18 mouse cellular contexts compared by ENCODE assay signal in the genomic region with DNA sequence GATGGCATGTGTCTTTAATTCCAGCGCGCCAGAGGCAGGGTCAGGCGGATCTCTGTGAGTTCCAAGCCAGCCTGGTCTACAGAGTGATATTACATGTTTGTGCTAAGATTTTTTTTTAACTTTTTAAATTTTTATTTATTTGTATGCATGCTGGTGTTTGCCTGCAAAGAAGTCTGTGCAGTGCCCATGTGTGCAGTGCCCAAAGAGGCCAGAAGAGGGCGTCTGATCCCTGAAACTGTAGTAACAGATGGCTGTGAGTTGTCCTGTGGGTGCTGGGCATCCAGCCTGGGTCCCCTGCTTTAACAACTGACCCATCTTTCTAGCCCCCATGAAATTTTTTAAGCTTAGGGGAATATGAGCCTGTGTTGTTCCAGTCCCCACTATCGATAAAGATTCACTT. TPM values are rescaled to one million over a fixed set of nuclear protein-coding genes. Genes with fewer than 3 reads are reported as not detected.
DNase-seq lines count a peak whose midpoint lies in the region; ATAC-seq and TF ChIP-seq lines count a peak whose summit lies in the region.
"Had no signal": no experiment of that assay in that cellular context is flagged by ENCODE, and none has a peak within 500 bp of the region (broad histone marks: within the 10 kb centered on the region; RNA-seq: fewer than 3 reads in every experiment).

No protein-coding gene starts in this region.

- no peak for TF ChIP-seq EP300 in lung, postnatal 0 days (IDR thresholded peaks at IDR 0.05)

- no peak for DNase-seq in kidney, adult 2 months
- DNase-seq in kidney, adult 9 months = no peak
- no peak for DNase-seq in lung, postnatal 0 days (ENCODE audit: low spot score)
- no peak for DNase-seq in lung, postnatal 4 days
- peak; percentile 53 for DNase-seq in ES-CJ7 (ENCODE audit: low read depth, low spot score)
- DNase-seq in induced T-regulatory cell, adult 2 months (ENCODE audit: low read depth) = peak; percentile 18
- no peak for DNase-seq in T-cell, adult 2 months (ENCODE audit: low spot score)
- DNase-seq in kidney, postnatal 10 days = no peak
- DNase-seq: cerebellum, adult 11 months; heart, postnatal 36 days; right cerebral cortex, postnatal 25 days; thymus, adult 2 months had no signal

- no peak for ATAC-seq in lung, postnatal 0 days
- ATAC-seq: hindbrain, embryonic 16.5 days had no signal

- TF ChIP-seq CTCF in kidney, adult 2 months (conservative IDR thresholded peaks at IDR 0.05; ENCODE audit: insufficient read depth, insufficient read length, low read depth, low read length) = peak; percentile 32
- peak; percentile 22 for TF ChIP-seq CTCF in lung, postnatal 0 days (IDR thresholded peaks at IDR 0.05)

- no peaks in the 10 kb centered on the region for H3K9me3 ChIP-seq in lung, postnatal 0 days (ENCODE audit: low read length)
- H3K9me3 ChIP-seq: forebrain, embryonic 12.5 days; limb, embryonic 10.5 days had no signal

- no peak overlapping the region for H3K4me2 ChIP-seq in lung, postnatal 0 days (replicated peaks; ENCODE audit: low read depth, low read length)
- H3K4me2 ChIP-seq: forebrain, embryonic 12.5 days; heart, embryonic 13.5 days; midbrain, embryonic 11.5 days had no signal

- 88% methylated on average over 5 of the region's 5 CpGs for WGBS in kidney, adult 2 months
- WGBS in lung, postnatal 0 days = 92% methylated on average over 5 of the region's 5 CpGs

- peaks cover 14% of the 10 kb centered on the region for H3K4me1 ChIP-seq in kidney, adult 2 months (ENCODE audit: control insufficient read depth, insufficient read depth, low read length)
- H3K4me1 ChIP-seq in lung, postnatal 0 days (ENCODE audit: insufficient read depth, low read depth, low read length) = no peaks in the 10 kb centered on the region
- H3K4me1 ChIP-seq: forebrain, embryonic 12.5 days had no signal

- no peaks in the 10 kb centered on the region for H3K27me3 ChIP-seq in kidney, adult 2 months (replicated peaks; ENCODE audit: control insufficient read depth, insufficient read depth, low read length)
- H3K27me3 ChIP-seq in lung, postnatal 0 days (replicated peaks; ENCODE audit: insufficient read depth, low read length) = no peaks in the 10 kb centered on the region
- H3K27me3 ChIP-seq: forebrain, embryonic 12.5 days; heart, embryonic 13.5 days had no signal

- no peak overlapping the region for H3K4me3 ChIP-seq in kidney, adult 2 months (ENCODE audit: insufficient read depth, low read depth, low read length)
- H3K4me3 ChIP-seq in lung, postnatal 0 days (ENCODE audit: low read depth, low read length) = no peak overlapping the region
- H3K4me3 ChIP-seq: forebrain, embryonic 12.5 days; heart, embryonic 13.5 days; limb, embryonic 10.5 days had no signal

- H3K27ac ChIP-seq in kidney, adult 2 months (ENCODE audit: insufficient read depth, low read depth, low read length) = no peak overlapping the region
- no peak overlapping the region for H3K27ac ChIP-seq in lung, postnatal 0 days (ENCODE audit: low read length)
- H3K27ac ChIP-seq: forebrain, embryonic 12.5 days; heart, embryonic 13.5 days; limb, embryonic 10.5 days; macrophage had no signal

- H3K36me3 ChIP-seq in kidney, adult 2 months (ENCODE audit: control insufficient read depth, insufficient read depth, low read length) = no peaks in the 10 kb centered on the region
- no peaks in the 10 kb centered on the region for H3K36me3 ChIP-seq in lung, postnatal 0 days (ENCODE audit: insufficient read depth, low read length)
- H3K36me3 ChIP-seq: forebrain, embryonic 12.5 days; heart, embryonic 13.5 days; limb, embryonic 10.5 days had no signal

- no peak overlapping the region for H3K9ac ChIP-seq in lung, postnatal 0 days (replicated peaks; ENCODE audit: low read depth)
- H3K9ac ChIP-seq: forebrain, embryonic 12.5 days; heart, embryonic 13.5 days had no signal

- TF ChIP-seq POLR2A in kidney, adult 2 months (IDR thresholded peaks at IDR 0.05; ENCODE audit: low read depth, low read length) = no peak

RNA-seq across cellular contexts. Expression of a gene that starts 19.8 kb away (rescaled TPM):
- polyA plus RNA-seq in kidney, adult 2 months (2012; rRNA removed) = 8.1 and 9.4 TPM in 2 replicates
- polyA plus RNA-seq in lung, postnatal 0 days (2015; fragmentation: Nextera tagmentation; extraction: Ambion mirVana) = 4.1 and 4.2 TPM in 2 replicates

Comparison
In these comparisons a context has a peak if more than half of its experiments do, and no peak if none do; other contexts are left out.
1. DNase-seq: peak in ES-CJ7 (single experiment) and induced T-regulatory cell, adult 2 months (single experiment); none in kidney, adult 2 months (single experiment), kidney, adult 9 months (single experiment), lung, postnatal 0 days (single experiment), lung, postnatal 4 days (0 of 2), T-cell, adult 2 months (single experiment) and kidney, postnatal 10 days (single experiment).